Mouse (Mus musculus) kidney, adult 2 months (tissue): ENCODE data around the gene Mphosph10.

Experiments used
- CTCF ChIP-seq: fragments of 200-500 bp; conservative IDR thresholded peaks from 2 replicates; pipeline ENCODE4 v1.5.1; 2011; ENCODE audit warnings: low read depth, mild to moderate bottlenecking, control low read depth, low read length, moderate library complexity, mixed read lengths; ENCODE audit not compliant: insufficient read depth, insufficient read length
- POLR2A ChIP-seq: fragments of 200-500 bp; IDR thresholded peaks from one replicate; pipeline ENCODE4 v1.6.1; 2011; ENCODE audit warnings: low read depth, low read length, control low read depth

DNA sequence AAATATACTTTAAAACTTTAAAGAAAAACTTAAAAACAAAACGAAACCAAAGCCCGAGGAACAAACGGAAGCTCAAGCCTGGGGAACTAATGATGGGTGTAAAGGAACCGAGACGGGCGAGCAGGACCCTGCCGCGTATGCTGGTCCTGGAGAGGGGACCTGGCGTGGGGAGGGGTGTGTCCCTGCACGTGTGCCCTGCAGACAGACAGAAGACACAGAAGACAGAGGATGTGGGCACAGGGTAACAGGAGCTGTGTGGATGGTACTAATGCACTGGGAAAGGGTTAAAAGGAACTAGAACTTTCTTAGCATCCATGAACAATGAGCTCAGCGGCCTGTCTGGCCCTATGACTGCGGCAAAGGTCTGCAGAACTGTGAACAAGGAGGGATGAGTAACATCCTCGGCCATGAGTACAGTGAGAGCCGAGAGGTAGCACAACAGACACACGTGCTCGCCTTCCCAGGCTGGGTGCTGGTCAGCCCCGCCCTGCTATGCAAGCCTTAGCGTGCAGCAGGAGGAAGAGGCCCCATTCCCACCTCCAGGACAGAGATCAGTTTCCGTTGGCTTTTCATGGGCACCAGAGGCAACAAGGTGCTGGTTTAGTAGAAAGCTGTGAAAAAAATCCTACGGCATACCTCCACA is 32.0 kb downstream of the Mphosph10 start:
- TF ChIP-seq CTCF (no peak), POLR2A (no peak)
